In the genomic region with DNA sequence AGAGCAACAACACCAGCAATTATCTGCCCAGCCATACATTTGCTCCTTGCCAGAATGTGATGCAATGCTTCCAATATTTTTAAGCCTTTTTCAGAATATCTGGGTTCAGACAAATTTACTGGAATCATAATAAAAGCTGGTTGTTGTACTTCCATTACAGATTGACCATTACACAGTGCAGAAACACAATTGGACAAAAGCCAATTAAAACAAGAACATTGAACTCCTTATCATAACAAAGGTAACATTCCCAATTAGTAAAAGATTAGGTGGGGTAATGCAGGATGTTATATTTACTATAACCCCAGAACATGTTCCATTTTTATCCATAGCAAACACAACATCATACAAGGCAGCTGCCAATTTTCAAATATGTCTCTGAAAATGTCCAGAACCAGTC, we compare ENCODE assay signal across 17 mouse cellular contexts.
"Had no signal": no experiment of that assay in that cellular context is flagged by ENCODE, and none has a peak within 500 bp of the region (broad histone marks: within the 10 kb centered on the region; RNA-seq: fewer than 3 reads in every experiment).

No protein-coding gene starts in this region.

- ATAC-seq: lung, postnatal 0 days; midbrain, embryonic 13.5 days; midbrain, embryonic 15.5 days had no signal

- H3K9ac ChIP-seq: lung, embryonic 15.5 days; midbrain, embryonic 13.5 days; midbrain, embryonic 15.5 days; neural tube, embryonic 12.5 days had no signal

- H3K36me3 ChIP-seq: lung, embryonic 15.5 days; midbrain, embryonic 13.5 days; midbrain, embryonic 15.5 days; neural tube, embryonic 12.5 days had no signal

- H3K27ac ChIP-seq: lung, embryonic 15.5 days; macrophage; midbrain, embryonic 13.5 days; midbrain, embryonic 15.5 days; neural tube, embryonic 12.5 days had no signal

- H3K4me3 ChIP-seq: lung, embryonic 15.5 days; megakaryocyte, embryonic 14.5 days; midbrain, embryonic 13.5 days; midbrain, embryonic 15.5 days; neural tube, embryonic 12.5 days had no signal

- H3K4me1 ChIP-seq: lung, embryonic 15.5 days; megakaryocyte, embryonic 14.5 days; midbrain, embryonic 13.5 days; midbrain, embryonic 15.5 days; neural tube, embryonic 12.5 days had no signal

- DNase-seq: lung, adult 2 months; lung, postnatal 14 days; lung, postnatal 36 days; right cerebral cortex, postnatal 25 days; right cerebral cortex, postnatal 4 days; spleen, adult 18-20 months; thymus, adult 18-20 months; thymus, postnatal 14 days; thymus, postnatal 36 days had no signal

- H3K27me3 ChIP-seq: lung, embryonic 15.5 days; megakaryocyte, embryonic 14.5 days; midbrain, embryonic 13.5 days; midbrain, embryonic 15.5 days; neural tube, embryonic 12.5 days had no signal

- H3K9me3 ChIP-seq: lung, embryonic 15.5 days; midbrain, embryonic 13.5 days; midbrain, embryonic 15.5 days; neural tube, embryonic 12.5 days had no signal

- H3K4me2 ChIP-seq: lung, embryonic 15.5 days; midbrain, embryonic 11.5 days; midbrain, embryonic 13.5 days; midbrain, embryonic 15.5 days; neural tube, embryonic 12.5 days had no signal
